Mouse (Mus musculus): ENCODE data around the gene Sult2b1. TPM values are rescaled to one million over a fixed set of nuclear protein-coding genes. Genes with fewer than 3 reads are reported as not detected.

The Sult2b1 gene
- polyA plus RNA-seq, 1 experiment from 2014 or later, result 1.5 TPM

DNA sequence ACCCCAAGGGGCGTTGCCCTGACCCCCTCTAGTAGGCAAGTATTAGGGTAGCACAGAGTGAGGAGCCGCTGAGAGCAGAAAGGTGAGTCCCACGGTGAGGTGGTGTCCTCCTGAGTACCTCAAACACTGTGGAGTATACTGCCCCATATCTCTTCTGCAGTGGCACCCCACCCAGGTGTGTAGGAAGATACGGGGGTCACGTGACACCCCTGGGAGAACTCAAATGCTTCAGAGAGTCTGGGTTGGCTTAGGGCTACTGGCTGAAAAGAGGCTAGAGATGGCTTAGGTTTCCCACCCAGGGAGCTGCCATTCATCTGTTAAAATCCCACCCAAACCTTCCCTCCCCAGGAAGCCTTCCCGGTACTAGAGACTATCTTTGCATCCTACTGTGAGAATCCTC lies 12.5 kb upstream of the Sult2b1 start:
- WGBS, result 31% methylated on average over 6 of the region's 6 CpGs
- H3K9ac ChIP-seq (ENCODE audit: low read length), result no peak overlapping the region
- H3K27ac ChIP-seq (ENCODE audit: low read depth, low read length), result no peak overlapping the region
- DNase-seq (ENCODE audit: low spot score, missing footprints) (no peak), ATAC-seq (ENCODE audit: low FRiP score) (no peak)
- peaks cover 22% of the 10 kb centered on the region for H3K27me3 ChIP-seq (ENCODE audit: control insufficient read depth, insufficient read depth, low read length)
- no peak overlapping the region for H3K4me3 ChIP-seq (ENCODE audit: low read depth, low read length)
- H3K4me2 ChIP-seq, result no peak overlapping the region
- peaks cover 20% of the 10 kb centered on the region for H3K4me1 ChIP-seq (ENCODE audit: control insufficient read depth, insufficient read depth, low read length)
- H3K9me3 ChIP-seq (ENCODE audit: control insufficient read depth, low read length), result no peaks in the 10 kb centered on the region
- peaks cover 20% of the 10 kb centered on the region for H3K36me3 ChIP-seq (ENCODE audit: control insufficient read depth, insufficient read depth, low read length)

DNA sequence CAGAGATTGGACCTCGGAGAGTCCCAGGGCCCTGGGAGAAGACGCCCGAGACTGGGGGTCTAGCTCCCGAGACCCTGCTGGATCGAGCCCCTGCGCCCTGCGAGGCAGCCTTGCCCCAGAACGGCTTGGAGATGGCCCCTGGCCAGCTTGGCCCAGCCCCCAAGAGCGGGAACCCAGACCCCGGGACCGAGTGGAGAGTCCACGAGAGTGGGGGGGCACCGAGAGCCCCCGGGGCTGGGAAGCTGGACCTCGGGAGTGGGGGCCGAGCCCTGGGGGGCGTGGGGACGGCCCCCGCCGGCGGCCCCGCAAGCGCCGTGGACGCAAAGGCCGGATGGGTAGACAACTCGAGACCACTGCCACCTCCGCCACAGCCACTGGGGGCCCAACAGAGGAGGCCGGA lies 10.5 kb upstream of the Sult2b1 start:
- peaks cover 22% of the 10 kb centered on the region for H3K27me3 ChIP-seq (ENCODE audit: control insufficient read depth, insufficient read depth, low read length)

GRCm38 (mm10) chr7:45793969-45794585 lies 9.6 kb upstream of the Sult2b1 start:
- DNase-seq (ENCODE audit: low spot score, missing footprints) (no peak), ATAC-seq (ENCODE audit: low FRiP score) (no peak)
- Histone ChIP-seq H3K4me3 (ENCODE audit: low read depth, low read length) (no peak overlapping the region), H3K27me3 (ENCODE audit: control insufficient read depth, insufficient read depth, low read length) (peaks cover 22% of the 10 kb centered on the region), H3K36me3 (ENCODE audit: control insufficient read depth, insufficient read depth, low read length) (peaks cover 31% of the 10 kb centered on the region), H3K4me2 (no peak overlapping the region), H3K27ac (ENCODE audit: low read depth, low read length) (no peak overlapping the region), H3K9ac (ENCODE audit: low read length) (no peak overlapping the region), H3K4me1 (ENCODE audit: control insufficient read depth, insufficient read depth, low read length) (peaks cover 14% of the 10 kb centered on the region), H3K9me3 (ENCODE audit: control insufficient read depth, low read length) (no peaks in the 10 kb centered on the region)
- 90% methylated on average over 43 of the region's 44 CpGs for WGBS

More for the DNA sequence above, 10.5 kb upstream of the Sult2b1 start:
- Histone ChIP-seq H3K4me3 (ENCODE audit: low read depth, low read length) (no peak overlapping the region), H3K27ac (ENCODE audit: low read depth, low read length) (no peak overlapping the region), H3K4me1 (ENCODE audit: control insufficient read depth, insufficient read depth, low read length) (peaks cover 14% of the 10 kb centered on the region), H3K9ac (ENCODE audit: low read length) (no peak overlapping the region), H3K36me3 (ENCODE audit: control insufficient read depth, insufficient read depth, low read length) (peaks cover 26% of the 10 kb centered on the region), H3K4me2 (no peak overlapping the region), H3K9me3 (ENCODE audit: control insufficient read depth, low read length) (no peaks in the 10 kb centered on the region)
- WGBS, result 96% methylated on average over 26 of the region's 29 CpGs
- DNase-seq (ENCODE audit: low spot score, missing footprints), result no peak
- ATAC-seq (ENCODE audit: low FRiP score), result no peak

DNA sequence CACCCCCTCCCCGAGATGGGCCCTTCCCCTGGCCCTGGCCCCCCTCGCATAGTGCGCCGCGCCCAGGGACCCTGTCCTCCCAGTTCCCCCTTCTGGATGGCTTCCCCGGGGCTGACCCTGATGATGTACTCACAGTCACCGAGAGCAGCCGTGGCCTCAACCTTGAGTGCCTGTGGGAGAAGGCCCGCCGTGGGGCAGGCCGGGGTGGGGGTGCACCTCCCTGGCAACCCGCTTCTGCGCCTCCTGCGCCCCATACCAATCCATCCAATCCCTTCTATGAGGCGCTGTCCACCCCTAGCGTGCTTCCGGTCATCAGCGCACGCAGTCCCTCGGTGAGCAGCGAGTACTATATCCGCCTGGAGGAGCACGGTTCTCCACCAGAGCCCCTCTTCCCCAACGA lies 8.8 kb upstream of the Sult2b1 start:
- H3K4me2 ChIP-seq, result no peak overlapping the region
- no peak for DNase-seq (ENCODE audit: low spot score, missing footprints)
- H3K4me1 ChIP-seq (ENCODE audit: control insufficient read depth, insufficient read depth, low read length), result peaks cover 10% of the 10 kb centered on the region
- no peak for ATAC-seq (ENCODE audit: low FRiP score)
- peaks cover 15% of the 10 kb centered on the region for H3K27me3 ChIP-seq (ENCODE audit: control insufficient read depth, insufficient read depth, low read length)
- H3K9ac ChIP-seq (ENCODE audit: low read length), result no peak overlapping the region
- no peak overlapping the region for H3K4me3 ChIP-seq (ENCODE audit: low read depth, low read length)
- no peak overlapping the region for H3K27ac ChIP-seq (ENCODE audit: low read depth, low read length)
- H3K36me3 ChIP-seq (ENCODE audit: control insufficient read depth, insufficient read depth, low read length), result peaks cover 31% of the 10 kb centered on the region
- 84% methylated on average over 24 of the region's 24 CpGs for WGBS
- H3K9me3 ChIP-seq (ENCODE audit: control insufficient read depth, low read length), result no peaks in the 10 kb centered on the region

DNA sequence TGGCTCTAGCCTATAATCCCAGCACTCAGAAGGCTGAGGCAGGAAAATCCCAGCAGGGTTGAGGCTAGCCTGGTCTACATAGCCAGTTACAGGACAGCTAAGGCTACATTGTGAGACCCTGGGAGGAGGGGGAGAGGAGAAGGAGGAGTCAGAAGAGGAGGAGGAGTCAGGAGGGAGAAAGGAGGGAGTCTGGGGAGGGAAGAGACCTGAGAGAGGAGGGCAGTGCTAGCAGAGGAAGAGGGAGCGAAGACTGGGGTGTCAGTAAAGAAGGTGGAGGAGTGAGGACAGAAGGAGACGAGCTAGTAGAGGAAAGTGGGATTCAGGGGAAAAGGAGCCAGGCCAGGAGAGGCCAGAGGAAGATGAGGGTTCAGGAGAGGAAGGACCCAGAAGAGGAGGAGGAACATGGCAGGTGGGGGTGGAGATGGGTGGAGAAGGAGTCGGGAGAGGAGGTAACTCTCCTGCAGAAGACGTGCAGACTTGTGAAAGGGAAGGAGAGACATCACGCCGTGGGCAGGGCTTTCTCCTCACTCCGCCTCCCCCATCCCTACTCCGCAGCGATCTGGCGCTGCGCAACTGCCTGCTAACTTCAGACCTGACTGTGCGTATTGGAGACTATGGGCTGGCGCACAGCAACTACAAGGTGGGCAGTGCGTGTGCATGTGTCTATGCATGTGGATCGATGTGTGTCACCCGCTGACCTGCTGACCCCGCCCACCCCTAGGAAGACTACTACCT lies 7.5 kb upstream of the Sult2b1 start:
- H3K4me3 ChIP-seq (ENCODE audit: low read depth, low read length), result no peak overlapping the region
- no peak overlapping the region for H3K4me2 ChIP-seq
- no peak overlapping the region for H3K27ac ChIP-seq (ENCODE audit: low read depth, low read length)
- no peak overlapping the region for H3K9ac ChIP-seq (ENCODE audit: low read length)
- peaks cover 2% of the 10 kb centered on the region for H3K27me3 ChIP-seq (ENCODE audit: control insufficient read depth, insufficient read depth, low read length)
- peaks cover 5% of the 10 kb centered on the region; the same call in 1 of the 2 replicates for H3K4me1 ChIP-seq (ENCODE audit: control insufficient read depth, insufficient read depth, low read length)
- no peak for ATAC-seq (ENCODE audit: low FRiP score)
- WGBS, result 77% methylated on average over 17 of the region's 17 CpGs
- peak; percentile 74 for DNase-seq (ENCODE audit: low spot score, missing footprints)
- peaks cover 34% of the 10 kb centered on the region for H3K36me3 ChIP-seq (ENCODE audit: control insufficient read depth, insufficient read depth, low read length)
- H3K9me3 ChIP-seq (ENCODE audit: control insufficient read depth, low read length), result no peaks in the 10 kb centered on the region

- H3K36me3 ChIP-seq (ENCODE audit: control insufficient read depth, insufficient read depth, low read length), result peaks cover 32% of the 10 kb centered on the region
- H3K4me3 ChIP-seq (ENCODE audit: low read depth, low read length), result no peak overlapping the region
- H3K27me3 ChIP-seq (ENCODE audit: control insufficient read depth, insufficient read depth, low read length), result peaks cover 2% of the 10 kb centered on the region
- peaks cover 10% of the 10 kb centered on the region; the same call in 1 of the 2 replicates for H3K4me1 ChIP-seq (ENCODE audit: control insufficient read depth, insufficient read depth, low read length)
- no peak for ATAC-seq (ENCODE audit: low FRiP score)
- WGBS, result 85% methylated on average over 6 of the region's 6 CpGs
- H3K9ac ChIP-seq (ENCODE audit: low read length), result no peak overlapping the region
- peak; percentile 35 for DNase-seq (ENCODE audit: low spot score, missing footprints)
- H3K4me2 ChIP-seq, result no peak overlapping the region
- no peaks in the 10 kb centered on the region for H3K9me3 ChIP-seq (ENCODE audit: control insufficient read depth, low read length)
- H3K27ac ChIP-seq (ENCODE audit: low read depth, low read length), result no peak overlapping the region
Measured at GRCm38 (mm10) chr7:45790721-45791120, 6.3 kb upstream of the Sult2b1 start.

GRCm38 (mm10) chr7:45787642-45788041 lies 3.2 kb upstream of the Sult2b1 start:
- DNase-seq (ENCODE audit: low spot score, missing footprints) (peak; percentile 65), ATAC-seq (ENCODE audit: low FRiP score) (no peak)
- Histone ChIP-seq H3K36me3 (ENCODE audit: control insufficient read depth, insufficient read depth, low read length) (peaks cover 17% of the 10 kb centered on the region), H3K9me3 (ENCODE audit: control insufficient read depth, low read length) (no peaks in the 10 kb centered on the region), H3K9ac (ENCODE audit: low read length) (no peak overlapping the region), H3K4me2 (no peak overlapping the region), H3K4me3 (ENCODE audit: low read depth, low read length) (no peak overlapping the region), H3K27ac (ENCODE audit: low read depth, low read length) (no peak overlapping the region), H3K27me3 (ENCODE audit: control insufficient read depth, insufficient read depth, low read length) (peaks cover 2% of the 10 kb centered on the region), H3K4me1 (ENCODE audit: control insufficient read depth, insufficient read depth, low read length) (peaks cover 21% of the 10 kb centered on the region)
- WGBS, result 88% methylated on average over 22 of the region's 22 CpGs

DNA sequence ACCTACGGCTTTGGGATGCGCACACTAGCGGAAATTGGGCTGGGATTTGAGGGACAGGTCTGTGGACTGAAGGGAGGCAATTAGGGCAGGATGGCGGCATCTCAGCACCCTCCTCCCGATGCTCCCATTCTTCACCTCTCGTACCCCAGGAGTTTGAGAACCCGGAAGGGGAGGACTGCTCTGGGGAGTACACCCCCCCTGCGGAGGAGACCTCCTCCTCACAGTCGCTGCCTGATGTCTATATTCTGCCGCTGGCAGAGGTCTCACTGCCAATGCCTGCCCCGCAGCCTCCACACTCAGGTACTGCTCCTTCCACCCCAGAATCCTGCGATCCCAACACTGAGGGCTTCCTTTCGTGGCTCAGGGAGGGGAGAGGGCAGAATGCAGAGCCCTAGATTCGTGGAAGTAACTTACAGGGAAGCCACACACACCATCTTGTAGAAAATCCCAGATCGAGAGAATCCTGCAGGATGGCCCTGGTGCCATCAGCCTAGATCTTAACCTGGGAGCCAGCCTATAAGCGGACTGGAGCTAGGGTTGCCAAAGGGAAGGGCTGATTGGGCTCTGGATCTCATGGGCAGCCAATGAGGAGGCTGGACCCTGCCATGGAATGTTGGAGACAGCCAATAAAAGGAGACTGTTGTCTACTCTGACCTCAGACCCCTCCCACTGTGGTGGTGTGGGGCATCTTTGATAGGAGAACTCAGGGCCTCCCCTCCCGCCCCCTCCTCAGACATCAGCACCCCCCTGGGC lies 2.4 kb upstream of the Sult2b1 start:
- Histone ChIP-seq H3K4me3 (ENCODE audit: low read depth, low read length) (peak overlapping the region; percentile 71), H3K27me3 (ENCODE audit: control insufficient read depth, insufficient read depth, low read length) (peaks cover 2% of the 10 kb centered on the region; the same call in 1 of the 2 replicates), H3K36me3 (ENCODE audit: control insufficient read depth, insufficient read depth, low read length) (peaks cover 15% of the 10 kb centered on the region), H3K9me3 (ENCODE audit: control insufficient read depth, low read length) (no peaks in the 10 kb centered on the region), H3K27ac (ENCODE audit: low read depth, low read length) (no peak overlapping the region), H3K4me2 (peak overlapping the region; percentile 79), H3K9ac (ENCODE audit: low read length) (peak overlapping the region; percentile 82), H3K4me1 (ENCODE audit: control insufficient read depth, insufficient read depth, low read length) (peaks cover 21% of the 10 kb centered on the region)
- WGBS, result 10% methylated on average over 17 of the region's 17 CpGs
- peak; percentile 20 for ATAC-seq (ENCODE audit: low FRiP score)
- peak; percentile 84 for DNase-seq (ENCODE audit: low spot score, missing footprints)
